Mouse (Mus musculus) CH12F3 (cell line): ENCODE data around the gene Rundc3a.
"Not testable (repeated sequence)": the region's sequence is repeated elsewhere in the genome, so short reads cannot be mapped to it uniquely, and the experiment has no call there.

Source experiments
- in situ Hi-C: fragments of 300-500 bp; cut with MboI; formaldehyde crosslinking; loops from 2 replicates; pipeline ENCODE4 v1.14.3; 2020; ENCODE audit warnings: low sequenced_read_pairs

The Rundc3a gene

GRCm38 (mm10) chr11:102393238-102393634, at the start of gene Rundc3a:
Gene Rundc3a (plus strand): TSS chr11:102393403.
- in situ Hi-C loops: no loop called here

DNA sequence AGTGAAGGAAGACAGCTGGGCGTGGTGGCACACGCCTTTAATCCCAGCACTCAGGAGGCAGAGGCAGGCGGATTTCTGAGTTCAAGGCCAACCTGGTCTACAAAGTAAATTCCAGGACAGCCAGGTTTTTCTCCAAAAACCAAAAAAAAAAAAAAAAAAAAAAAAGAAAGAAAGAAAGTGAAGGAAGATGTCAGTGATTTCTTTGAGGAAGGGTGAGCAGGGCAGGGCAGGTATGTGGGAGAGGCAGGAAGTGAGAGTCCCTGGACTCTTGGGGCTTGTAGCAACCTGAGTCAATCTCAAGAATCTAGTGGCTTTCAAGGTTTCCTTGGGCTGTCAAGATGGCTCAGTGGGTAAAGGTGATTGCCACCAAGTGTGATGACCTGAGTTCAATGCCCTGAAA, 48.7 kb upstream of the Rundc3a start:
- in situ Hi-C loops: no loop called here

GRCm38 (mm10) chr11:102346926-102347325, 46.3 kb upstream of the Rundc3a start:
- in situ Hi-C loops: no loop called here

- in situ Hi-C loops: no loop called here
These were observed 45.5 kb upstream of the Rundc3a start for GRCm38 (mm10) chr11:102347683-102348082.

DNA sequence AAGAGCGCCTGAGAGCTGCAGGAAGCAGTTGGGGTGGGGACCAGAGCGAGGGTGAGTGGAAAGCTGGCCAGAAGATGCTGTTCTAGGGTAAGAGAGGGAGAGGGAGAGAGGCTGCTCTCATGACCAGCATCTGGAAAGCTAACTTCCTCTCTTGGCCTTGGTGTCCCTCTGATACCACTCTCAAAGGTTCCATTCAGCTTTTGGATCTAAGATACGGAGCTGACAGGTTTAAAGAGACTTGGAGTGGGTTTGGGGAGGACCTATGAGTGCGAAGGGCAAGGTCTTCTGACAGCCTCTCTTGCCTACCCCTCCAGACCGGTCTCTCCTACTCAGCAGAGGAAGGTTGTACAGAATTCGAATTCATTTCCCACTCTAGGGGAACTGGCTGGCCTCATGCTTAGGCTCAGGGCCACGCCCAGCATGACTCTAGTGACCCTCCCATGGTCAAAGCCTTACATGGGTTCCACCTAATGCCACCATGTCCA, 45.1 kb upstream of the Rundc3a start:
- in situ Hi-C loops: no loop called here

DNA sequence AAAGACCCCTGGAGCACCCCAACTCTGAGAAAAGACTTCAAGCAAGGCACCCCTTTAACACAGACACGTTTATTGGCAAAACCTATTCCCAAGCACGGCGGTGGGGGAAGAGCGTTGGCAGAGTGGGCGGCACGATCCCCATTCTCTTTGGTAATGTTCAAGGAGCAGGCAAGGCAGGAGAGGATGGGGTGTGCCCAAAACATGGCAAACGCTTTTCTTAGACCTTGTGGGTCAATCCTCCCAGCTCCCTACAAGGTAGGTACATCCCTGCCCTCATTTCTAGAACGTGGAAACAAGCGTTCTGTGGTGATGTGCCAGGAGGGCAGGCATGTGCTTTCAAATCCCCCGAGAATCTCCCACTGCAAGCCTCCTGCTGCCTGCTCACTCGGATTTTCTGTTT, 44.4 kb upstream of the Rundc3a start:
- in situ Hi-C loops: no loop called here

GRCm38 (mm10) chr11:102349189-102349954, 43.8 kb upstream of the Rundc3a start:
- in situ Hi-C loops: no loop called here

- in situ Hi-C loops: no loop called here
These were observed 42.8 kb upstream of the Rundc3a start for GRCm38 (mm10) chr11:102350416-102350815.

DNA sequence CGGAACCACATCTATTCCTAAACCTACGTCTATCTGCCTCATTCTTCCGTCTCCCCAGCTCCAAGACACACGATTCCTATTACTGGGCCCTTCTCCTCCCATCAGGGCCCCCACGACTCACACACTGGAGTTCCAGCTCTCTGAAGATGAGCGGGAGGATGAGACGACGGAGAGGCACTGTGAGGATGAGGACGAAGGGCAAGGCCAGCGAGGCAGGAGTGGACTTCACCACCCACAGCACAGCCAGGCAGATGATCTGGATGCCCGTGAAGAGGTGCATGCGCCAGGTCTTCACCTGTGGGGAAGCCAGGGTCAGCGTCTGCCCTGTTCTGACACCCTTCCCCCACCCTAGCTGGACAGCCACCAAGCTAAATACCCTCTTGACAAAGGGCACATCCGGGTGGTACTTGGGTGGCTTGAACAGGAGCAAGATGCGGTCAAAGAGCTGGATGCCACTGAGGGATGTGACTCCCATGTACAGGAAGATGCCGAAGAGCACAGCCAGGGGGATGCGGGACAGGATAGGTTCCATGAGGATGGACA, 42.2 kb upstream of the Rundc3a start:
- in situ Hi-C loops: no loop called here

DNA sequence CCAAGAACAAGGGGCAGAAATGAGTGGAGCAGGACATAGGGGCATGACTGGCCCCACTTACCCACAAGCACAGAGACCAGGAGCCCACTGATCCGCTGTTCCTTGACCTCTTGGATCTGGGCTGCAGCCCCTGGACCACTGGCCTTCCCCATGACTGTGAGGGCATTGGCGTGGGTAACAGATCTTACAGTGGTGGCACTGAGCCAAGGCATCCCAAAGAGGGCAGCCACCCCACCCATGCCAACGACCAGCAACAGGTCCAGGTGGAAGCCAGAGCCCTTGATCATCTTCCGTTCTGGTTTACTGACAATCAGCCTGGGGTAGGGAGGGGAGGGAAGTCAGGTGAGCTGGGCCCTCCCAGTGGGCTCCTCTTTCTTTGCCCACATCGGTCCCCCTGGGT, 40.8 kb upstream of the Rundc3a start:
- in situ Hi-C loops: no loop called here

DNA sequence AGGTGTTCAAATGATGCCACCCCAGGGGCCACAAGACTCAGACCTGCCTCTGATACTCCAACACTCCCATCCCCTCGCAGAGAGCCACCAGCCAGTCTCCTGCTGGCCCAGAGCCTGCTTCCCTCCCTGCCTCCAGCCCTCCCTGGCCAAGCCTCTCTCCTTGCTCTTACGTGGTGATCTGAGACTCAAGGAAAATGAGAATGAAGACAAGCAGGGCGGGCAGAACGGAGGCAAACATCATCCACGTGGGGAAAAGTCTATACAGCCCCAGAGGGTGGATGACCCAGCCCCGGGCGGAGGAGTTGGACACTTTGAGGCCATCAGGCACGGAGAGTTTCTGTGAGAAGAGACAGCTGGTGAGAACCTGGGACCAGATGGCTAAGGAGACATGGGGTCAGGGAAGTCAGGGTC, 40.2 kb upstream of the Rundc3a start:
- in situ Hi-C loops: no loop called here

- in situ Hi-C loops: no loop called here
These were observed 37.7 kb upstream of the Rundc3a start for GRCm38 (mm10) chr11:102355501-102355900.

GRCm38 (mm10) chr11:102356190-102356589, 37.0 kb upstream of the Rundc3a start:
- in situ Hi-C loops: no loop called here

DNA sequence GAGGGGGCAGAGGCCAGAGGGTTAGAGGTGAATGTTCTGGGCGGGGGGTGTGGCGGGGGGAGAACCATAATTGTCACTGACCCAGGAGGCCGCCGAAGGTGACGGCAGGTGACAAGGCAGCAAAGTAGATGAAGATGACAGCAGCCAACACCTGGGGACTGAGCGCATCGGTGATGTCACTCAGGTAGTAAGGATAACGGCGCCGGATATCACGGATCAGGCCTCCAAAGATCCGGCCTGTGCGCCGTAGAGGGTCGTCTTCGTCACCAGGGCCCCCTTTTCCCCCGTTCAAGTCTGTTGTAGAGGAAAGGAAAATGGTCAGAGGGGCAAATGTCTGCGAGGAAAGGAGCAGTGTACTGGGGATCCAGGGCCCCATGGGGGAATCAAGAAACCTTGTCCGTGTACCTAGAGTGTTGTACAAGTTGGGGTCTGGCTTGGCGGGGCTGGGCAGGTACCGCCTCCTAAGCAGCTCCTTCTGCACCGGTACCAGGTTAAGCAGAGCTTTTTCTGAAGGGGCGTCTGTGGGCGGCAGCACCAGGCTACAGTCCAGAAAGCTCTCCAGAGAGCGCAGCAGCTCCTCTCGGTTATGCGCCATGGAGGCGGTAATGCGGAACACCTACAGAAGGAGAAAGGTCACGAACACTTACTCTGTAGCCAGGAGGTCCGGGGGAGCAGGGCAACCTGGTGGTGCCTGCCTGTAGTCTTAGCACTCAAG, 36.4 kb upstream of the Rundc3a start:
- in situ Hi-C loops: no loop called here

DNA sequence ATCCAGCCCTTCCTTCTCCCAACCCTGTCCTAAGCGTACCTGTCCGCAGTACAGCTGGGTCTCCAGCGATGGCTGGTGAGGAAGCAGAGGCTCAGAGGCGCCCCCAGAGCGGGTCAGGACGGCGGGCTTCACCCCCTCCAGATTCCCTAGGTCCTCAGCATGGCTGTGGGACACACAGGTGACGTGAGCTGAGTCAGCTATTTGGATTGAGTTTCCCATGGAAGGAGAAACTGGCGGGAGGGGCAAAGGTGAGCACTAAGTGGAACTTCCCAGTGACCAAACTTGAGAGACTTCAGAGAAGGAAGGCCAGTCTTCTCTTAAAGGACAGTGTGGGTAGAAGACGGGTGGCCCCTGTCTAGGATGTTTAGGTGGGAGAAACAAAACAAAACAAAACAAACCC, 34.8 kb upstream of the Rundc3a start:
- in situ Hi-C loops: no loop called here

- in situ Hi-C loops: no loop called here
These were observed 31.3 kb upstream of the Rundc3a start for GRCm38 (mm10) chr11:102361776-102362495.

DNA sequence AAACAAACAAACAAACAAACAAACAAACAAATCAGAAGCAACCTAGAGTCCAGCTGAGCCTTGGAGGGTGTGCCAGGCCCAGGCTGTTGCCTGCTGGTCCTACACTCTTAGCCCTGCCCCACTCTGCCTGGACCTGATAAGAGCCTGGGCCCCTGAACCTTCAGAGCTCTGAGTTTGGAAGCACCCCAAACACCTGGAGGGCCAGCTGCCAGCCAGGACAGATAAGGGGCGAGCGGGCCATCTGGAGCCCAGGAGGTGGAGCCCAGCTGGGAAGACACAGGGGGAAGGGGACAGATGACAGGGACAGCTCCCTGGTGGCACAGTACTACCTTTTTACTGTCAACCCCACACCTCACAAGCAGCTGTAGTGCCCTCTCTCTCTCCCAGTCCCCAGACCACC, 29.6 kb upstream of the Rundc3a start:
- in situ Hi-C loops: no loop called here

DNA sequence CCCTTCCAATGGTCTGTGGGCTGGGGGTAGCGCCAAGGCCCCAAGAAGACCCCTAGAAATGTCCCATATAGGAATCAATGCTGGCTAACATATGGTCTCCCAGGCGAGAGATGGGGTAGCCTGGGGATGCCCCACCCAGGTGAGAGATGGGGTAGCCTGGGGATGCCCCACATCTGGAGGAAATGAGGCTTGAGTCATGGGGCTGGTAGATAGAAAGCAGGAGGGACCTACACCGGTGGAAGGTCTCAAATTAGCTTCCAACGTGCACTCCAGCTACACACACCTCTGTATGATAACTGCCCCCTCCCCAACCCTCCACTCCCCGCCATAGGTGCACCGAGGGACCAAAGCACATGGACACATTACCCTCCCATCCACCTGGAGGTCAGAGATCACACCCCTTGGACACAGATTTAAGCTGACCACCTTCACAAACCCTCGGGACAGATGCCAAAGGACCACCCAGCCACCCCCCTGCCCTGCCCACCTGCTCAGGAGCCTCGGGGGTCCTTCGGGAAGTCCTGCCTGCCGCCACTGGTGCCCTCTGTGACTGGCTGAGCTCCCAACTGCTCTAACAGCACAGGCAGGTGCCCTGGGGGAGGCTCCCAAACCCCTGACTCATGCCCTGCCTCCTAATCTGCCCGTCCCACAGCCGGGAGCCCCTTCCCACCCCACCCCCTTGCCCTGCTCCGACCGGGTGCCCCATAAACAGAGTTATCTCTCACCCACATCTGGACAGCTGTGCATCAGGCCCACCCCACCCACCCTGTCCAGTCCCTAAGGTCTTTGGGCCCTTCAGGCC, 28.4 kb upstream of the Rundc3a start:
- in situ Hi-C loops: no loop called here

- in situ Hi-C loops: no loop called here
These were observed 27.5 kb upstream of the Rundc3a start for GRCm38 (mm10) chr11:102365699-102366098.

GRCm38 (mm10) chr11:102366103-102366502, 27.1 kb upstream of the Rundc3a start, which contains the start of gene Slc4a1:
Gene Slc4a1 (minus strand): TSS chr11:102366203.
- in situ Hi-C loops: not testable (repeated sequence)
